Mouse (Mus musculus): ENCODE results near the gene Tnk2.

DNA sequence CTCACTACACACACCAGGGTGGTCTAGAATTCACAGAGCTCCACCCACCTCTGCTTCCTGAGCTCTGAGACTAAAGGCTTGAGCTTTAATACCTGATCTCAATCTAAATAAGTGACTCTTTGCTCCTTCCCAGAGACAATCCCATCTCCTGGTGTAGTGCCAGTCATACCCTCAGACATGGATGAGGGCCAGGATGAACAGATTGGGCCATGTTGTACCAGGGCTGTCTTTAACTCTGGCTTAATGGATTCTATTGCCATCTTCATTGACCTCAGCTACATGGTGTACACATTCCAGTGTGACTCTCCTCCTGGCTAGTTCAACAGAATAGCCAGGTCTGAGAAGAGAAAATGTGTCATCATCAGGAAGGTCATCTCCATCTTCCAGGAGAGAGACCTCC, 82.8 kb downstream of the Tnk2 start:
- TF ChIP-seq CTCF (conservative IDR thresholded peaks at IDR 0.05 in 1 of 2, IDR thresholded peaks at IDR 0.05 in 1 of 2; ENCODE audit: low read depth in 2 of 2, low read length in 2 of 2) (no peak), POLR2A (IDR thresholded peaks at IDR 0.05; ENCODE audit: low read depth, low read length) (no peak), TBP (conservative IDR thresholded peaks at IDR 0.05; ENCODE audit: low read depth, low read length) (no peak), RAD21 (IDR thresholded peaks at IDR 0.05; ENCODE audit: low read depth, low read length) (no peak), MAFK (IDR thresholded peaks at IDR 0.05; ENCODE audit: insufficient replicate concordance, low read length) (no peak)
